ENCODE assay signal across 12 mouse cellular contexts in the genomic region with DNA sequence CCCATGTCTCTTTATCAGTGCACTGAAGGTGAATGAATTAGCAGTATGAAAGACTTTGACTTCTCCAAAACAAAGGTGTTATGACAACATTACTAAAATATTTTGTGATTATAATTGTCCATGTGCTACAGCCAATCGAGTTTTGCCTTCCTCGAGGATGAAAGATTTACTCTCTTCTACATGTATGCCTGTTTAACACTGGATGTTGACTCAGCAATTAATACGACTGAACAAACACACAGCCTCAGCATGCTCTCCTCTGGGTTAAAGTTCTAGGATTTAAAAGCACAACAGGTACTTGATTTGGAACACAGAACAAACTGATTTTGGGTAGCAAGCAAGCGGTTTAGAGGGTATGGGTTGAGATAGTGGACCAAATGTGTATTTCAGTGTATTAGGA. TPM values are rescaled to one million over a fixed set of nuclear protein-coding genes. Genes with fewer than 3 reads are reported as not detected.
DNase-seq lines count a peak whose midpoint lies in the region; ATAC-seq and TF ChIP-seq lines count a peak whose summit lies in the region.
"Had no signal": no experiment of that assay in that cellular context is flagged by ENCODE, and none has a peak within 500 bp of the region (broad histone marks: within the 10 kb centered on the region; RNA-seq: fewer than 3 reads in every experiment).

No protein-coding gene starts in this region.

- TF ChIP-seq CTCF in MEL (IDR thresholded peaks at IDR 0.05 in 2 of 3, conservative IDR thresholded peaks at IDR 0.05 in 1 of 3; ENCODE audit: control insufficient read depth in 1 of 3, insufficient read depth in 1 of 3, low read depth in 2 of 3, low read length in 3 of 3, poor library complexity in 1 of 3, severe bottlenecking in 1 of 3) = no peak
- TF ChIP-seq CTCF in forebrain, postnatal 0 days (IDR thresholded peaks at IDR 0.05; ENCODE audit: low read depth) = no peak

- H3K27ac ChIP-seq in hindbrain, embryonic 13.5 days = no peak overlapping the region
- no peak overlapping the region for H3K27ac ChIP-seq in hindbrain, embryonic 11.5 days (ENCODE audit: low read depth, low read length)
- H3K27ac ChIP-seq in MEL (ENCODE audit: control insufficient read depth, low read depth, low read length) = no peak overlapping the region
- peak overlapping the region; percentile 96; the same call in 1 of the 2 replicates for H3K27ac ChIP-seq in forebrain, postnatal 0 days (ENCODE audit: low read depth, low read length)
- peak overlapping the region; percentile 97; the same call in 1 of the 2 replicates for H3K27ac ChIP-seq in midbrain, embryonic 15.5 days
- H3K27ac ChIP-seq: embryonic facial prominence, embryonic 15.5 days; limb, embryonic 15.5 days had no signal

- TF ChIP-seq EP300 in MEL (IDR thresholded peaks at IDR 0.05; ENCODE audit: low read depth in 1 of 2, low read length in 2 of 2) = no peak; a peak in 1 of 4 replicates

- H3K4me2 ChIP-seq in hindbrain, embryonic 13.5 days = peak overlapping the region; percentile 70
- H3K4me2 ChIP-seq in hindbrain, embryonic 11.5 days (replicated peaks; ENCODE audit: low read depth, low read length) = no peak overlapping the region
- peak overlapping the region; percentile 84 for H3K4me2 ChIP-seq in forebrain, postnatal 0 days (ENCODE audit: low read depth)
- peak overlapping the region; percentile 80 for H3K4me2 ChIP-seq in midbrain, embryonic 15.5 days

- ATAC-seq in hindbrain, embryonic 13.5 days (ENCODE audit: low FRiP score) = no peak
- ATAC-seq in hindbrain, embryonic 11.5 days (ENCODE audit: low FRiP score) = no peak
- ATAC-seq in forebrain, postnatal 0 days = no peak
- ATAC-seq in midbrain, embryonic 15.5 days (replicated peaks) = no peak
- no peak for ATAC-seq in megakaryocyte, adult 5-6 weeks (ENCODE audit: poor library complexity, severe bottlenecking)
- ATAC-seq: intestine, postnatal 0 days had no signal

- peaks cover 18% of the 10 kb centered on the region for H3K79me2 ChIP-seq in MEL (ENCODE audit: control insufficient read depth, insufficient read depth, low read length, poor library complexity)

- H3K4me1 ChIP-seq in hindbrain, embryonic 13.5 days (replicated peaks) = peaks cover 18% of the 10 kb centered on the region
- H3K4me1 ChIP-seq in hindbrain, embryonic 11.5 days (replicated peaks; ENCODE audit: control insufficient read depth, insufficient read depth, low read length) = no peaks in the 10 kb centered on the region
- H3K4me1 ChIP-seq in MEL (ENCODE audit: control insufficient read depth in 1 of 2, insufficient read depth in 2 of 2, low read length in 2 of 2) = peaks cover 7 to 15% of the 10 kb centered on the region in 2 experiments
- H3K4me1 ChIP-seq in forebrain, postnatal 0 days (ENCODE audit: insufficient read depth) = peaks cover 8% of the 10 kb centered on the region
- H3K4me1 ChIP-seq in midbrain, embryonic 15.5 days = peaks cover 14% of the 10 kb centered on the region; the same call in 1 of the 2 replicates
- H3K4me1 ChIP-seq: embryonic facial prominence, embryonic 15.5 days had no signal

- peak overlapping the region; percentile 39; the same call in 1 of the 2 replicates for H3K9ac ChIP-seq in hindbrain, embryonic 13.5 days
- H3K9ac ChIP-seq in hindbrain, embryonic 11.5 days (ENCODE audit: low read depth, low read length) = no peak overlapping the region
- peak overlapping the region; percentile 88; the same call in 1 of the 2 replicates for H3K9ac ChIP-seq in MEL (ENCODE audit: control insufficient read depth, low read depth, low read length, poor library complexity, severe bottlenecking)
- H3K9ac ChIP-seq in forebrain, postnatal 0 days = peak overlapping the region; percentile 90; the same call in 1 of the 2 replicates
- H3K9ac ChIP-seq in midbrain, embryonic 15.5 days = peak overlapping the region; percentile 11

- no peak for TF ChIP-seq RAD21 in MEL (IDR thresholded peaks at IDR 0.05; ENCODE audit: low read depth, low read length)

- TF ChIP-seq POLR2A in MEL (IDR thresholded peaks at IDR 0.05; ENCODE audit: control insufficient read depth in 1 of 2, insufficient read depth in 1 of 2, low read depth in 1 of 2, low read length in 2 of 2, poor library complexity in 1 of 2) = no peak

- H3K9me3 ChIP-seq in hindbrain, embryonic 13.5 days = peaks cover 10% of the 10 kb centered on the region
- no peaks in the 10 kb centered on the region for H3K9me3 ChIP-seq in hindbrain, embryonic 11.5 days (ENCODE audit: control insufficient read depth, low read length)
- no peaks in the 10 kb centered on the region for H3K9me3 ChIP-seq in MEL (replicated peaks; ENCODE audit: insufficient read depth, low read length)
- no peaks in the 10 kb centered on the region for H3K9me3 ChIP-seq in forebrain, postnatal 0 days (ENCODE audit: low read length)
- H3K9me3 ChIP-seq in midbrain, embryonic 15.5 days = 0 out of 2 replicates have a peak, but pooled peaks cover 3% of the 10 kb centered on the region
- H3K9me3 ChIP-seq: embryonic facial prominence, embryonic 15.5 days; limb, embryonic 15.5 days had no signal

- WGBS in hindbrain, embryonic 13.5 days = 59% methylated on average over 4 of the region's 4 CpGs
- 72% methylated on average over 4 of the region's 4 CpGs for WGBS in hindbrain, embryonic 11.5 days
- 25% methylated on average over 4 of the region's 4 CpGs for WGBS in forebrain, postnatal 0 days
- WGBS in midbrain, embryonic 15.5 days = 49% methylated on average over 4 of the region's 4 CpGs

- no peaks in the 10 kb centered on the region for H3K27me3 ChIP-seq in hindbrain, embryonic 13.5 days
- H3K27me3 ChIP-seq in hindbrain, embryonic 11.5 days (ENCODE audit: control insufficient read depth, insufficient read depth, low read length) = no peaks in the 10 kb centered on the region
- no peaks in the 10 kb centered on the region for H3K27me3 ChIP-seq in MEL (ENCODE audit: control insufficient read depth in 1 of 2, insufficient read depth in 2 of 2, low read length in 2 of 2)
- no peaks in the 10 kb centered on the region for H3K27me3 ChIP-seq in forebrain, postnatal 0 days (ENCODE audit: insufficient read depth, low read length)
- H3K27me3 ChIP-seq in midbrain, embryonic 15.5 days (replicated peaks) = no peaks in the 10 kb centered on the region
- H3K27me3 ChIP-seq: embryonic facial prominence, embryonic 15.5 days; heart, embryonic 13.5 days; limb, embryonic 15.5 days had no signal

- peak overlapping the region; percentile 66 for H3K4me3 ChIP-seq in hindbrain, embryonic 13.5 days
- H3K4me3 ChIP-seq in hindbrain, embryonic 11.5 days (ENCODE audit: low read depth, low read length) = no peak overlapping the region
- 0 out of 4 replicates have a peak overlapping the region, but pooled peaks of 1 of the 2 experiments have one; percentile 4 for H3K4me3 ChIP-seq in MEL (ENCODE audit: control insufficient read depth in 1 of 2, insufficient read depth in 1 of 2, low read depth in 2 of 2, low read length in 2 of 2)
- H3K4me3 ChIP-seq in forebrain, postnatal 0 days (ENCODE audit: low read depth, low read length) = peak overlapping the region; percentile 93
- peak overlapping the region; percentile 68 for H3K4me3 ChIP-seq in midbrain, embryonic 15.5 days

- no peak for DNase-seq in hindbrain, embryonic 11.5 days (ENCODE audit: low spot score)
- DNase-seq in MEL (ENCODE audit: low read depth, low spot score) = peak; percentile 45
- DNase-seq in forebrain, postnatal 0 days = peak; percentile 43
- DNase-seq in cerebellum, adult 9-11 months = no peak
- no peak for DNase-seq in adrenal gland, postnatal 4 days (ENCODE audit: low spot score in 2 of 2)

- no peaks in the 10 kb centered on the region for H3K36me3 ChIP-seq in hindbrain, embryonic 13.5 days
- H3K36me3 ChIP-seq in hindbrain, embryonic 11.5 days (ENCODE audit: control insufficient read depth, insufficient read depth, low read length) = no peaks in the 10 kb centered on the region
- H3K36me3 ChIP-seq in MEL (ENCODE audit: control insufficient read depth in 1 of 2, insufficient read depth in 2 of 2, low read length in 2 of 2) = peaks cover 0 to 19% of the 10 kb centered on the region in 2 experiments; a peak in 2 of 4 replicates
- H3K36me3 ChIP-seq in forebrain, postnatal 0 days (ENCODE audit: insufficient read depth) = no peaks in the 10 kb centered on the region
- H3K36me3 ChIP-seq in midbrain, embryonic 15.5 days (replicated peaks) = no peaks in the 10 kb centered on the region
- H3K36me3 ChIP-seq: embryonic facial prominence, embryonic 15.5 days; heart, embryonic 13.5 days; limb, embryonic 15.5 days had no signal

TF ChIP-seq in MEL, 35 proteins besides CTCF, POLR2A, EP300 and RAD21:
- TF ChIP-seq MAFK (IDR thresholded peaks at IDR 0.05; ENCODE audit: borderline replicate concordance, low read depth, low read length) (peak; percentile 83), GABPA (IDR thresholded peaks at IDR 0.05; ENCODE audit: low read depth, low read length) (no peak), GATA1 (IDR thresholded peaks at IDR 0.05; ENCODE audit: low read depth, low read length) (peak; percentile 53), MYC (IDR thresholded peaks at IDR 0.05; ENCODE audit: low read depth, low read length) (peak; percentile 65; the same call in 1 of the 2 replicates)
TF ChIP-seq in MEL: peak in this region for 3.

RNA-seq across cellular contexts. Expression of gene Ankrd28, which starts 1.6 kb away (rescaled TPM):
- 7.8 and 8.5 TPM in 2 replicates for polyA plus RNA-seq in hindbrain, embryonic 13.5 days (2015; fragmentation: Nextera tagmentation; extraction: Ambion mirVana)
- polyA plus RNA-seq in hindbrain, embryonic 11.5 days (2014; fragmentation: Nextera tagmentation; extraction: Ambion mirVana) = 10.2 and 10.5 TPM in 2 replicates
- total RNA-seq in MEL (2012; rRNA removed) = 32.5 and 33.2 TPM in 2 replicates
- polyA plus RNA-seq in MEL (2012; ENCODE audit: insufficient read depth in 1 of 2, insufficient read length in 2 of 2, low read depth in 1 of 2, low replicate concordance in 2 of 2, missing spikeins in 1 of 2) = 10 to 100 TPM; 38.8 to 41.2 TPM
- 27.5 and 29.1 TPM in 2 replicates for total RNA-seq in forebrain, postnatal 0 days (2014; rRNA removed)
- 5.6 and 6.9 TPM in 2 replicates for polyA plus RNA-seq in forebrain, postnatal 0 days (2015; fragmentation: Nextera tagmentation; extraction: Ambion mirVana)
- polyA plus RNA-seq in midbrain, embryonic 15.5 days (2015; fragmentation: Nextera tagmentation; extraction: Ambion mirVana) = 9.5 and 10.3 TPM in 2 replicates
- total RNA-seq in megakaryocyte, adult 5-6 weeks (2015) = 19.8 and 24.2 TPM in 2 replicates
- total RNA-seq in megakaryocyte, adult 5-6 weeks (2017) = 35.7 and 42.4 TPM in 2 replicates
- total RNA-seq in adrenal gland, postnatal 4 days (2021) = 10 to 100 TPM; 38.1 to 47.9 TPM

Comparison
In these comparisons a context has a peak if more than half of its experiments do, and no peak if none do; other contexts are left out.
1. H3K27ac ChIP-seq: peak in forebrain, postnatal 0 days (single experiment) and midbrain, embryonic 15.5 days (single experiment); none in hindbrain, embryonic 13.5 days (single experiment), hindbrain, embryonic 11.5 days (single experiment) and MEL (single experiment).
2. DNase-seq: peak in MEL (single experiment) and forebrain, postnatal 0 days (single experiment); none in hindbrain, embryonic 11.5 days (single experiment), cerebellum, adult 9-11 months (single experiment) and adrenal gland, postnatal 4 days (0 of 2).